Mouse (Mus musculus): ENCODE results near the gene Zfp653. TPM values are rescaled to one million over a fixed set of nuclear protein-coding genes. Genes with fewer than 3 reads are reported as not detected.
A peak's percentile ranks its signal among the peaks of the same experiment; 100 is the strongest.

Gene Zfp653
- polyA plus RNA-seq, 1 experiment from 2014 or later: 13.6 TPM

- Histone ChIP-seq H3K4me3 (no peak overlapping the region), H3K27ac (no peak overlapping the region), H3K4me1 (peaks cover 5% of the 10 kb centered on the region; the same call in 1 of the 2 replicates), H3K36me3 (peaks cover 51% of the 10 kb centered on the region), H3K9me3 (no peaks in the 10 kb centered on the region), H3K27me3 (no peaks in the 10 kb centered on the region), H3K4me2 (no peak overlapping the region), H3K9ac (no peak overlapping the region)
- whole genome bisulfite sequencing: 68% methylated on average over 5 of the region's 5 CpGs
- ATAC-seq (ENCODE audit: insufficient number of reproducible peaks, insufficient read depth, low FRiP score, low TSS enrichment, low read depth): no peak
These were observed 4.0 kb downstream of the Zfp653 start for GRCm38 (mm10) chr9:22067195-22067594.

GRCm38 (mm10) chr9:22066433-22066832, 4.7 kb downstream of the Zfp653 start:
- Histone ChIP-seq H3K9me3 (no peaks in the 10 kb centered on the region), H3K4me3 (no peak overlapping the region), H3K9ac (no peak overlapping the region), H3K4me1 (peaks cover 5% of the 10 kb centered on the region; the same call in 1 of the 2 replicates), H3K27me3 (no peaks in the 10 kb centered on the region), H3K4me2 (no peak overlapping the region), H3K27ac (no peak overlapping the region), H3K36me3 (peaks cover 56% of the 10 kb centered on the region)
- ATAC-seq (ENCODE audit: insufficient number of reproducible peaks, insufficient read depth, low FRiP score, low TSS enrichment, low read depth): no peak
- WGBS: 74% methylated on average over 3 of the region's 3 CpGs

GRCm38 (mm10) chr9:22065642-22066041, 5.5 kb downstream of the Zfp653 start:
- no peaks in the 10 kb centered on the region for H3K27me3 ChIP-seq
- no peak overlapping the region for H3K4me2 ChIP-seq
- ATAC-seq (ENCODE audit: insufficient number of reproducible peaks, insufficient read depth, low FRiP score, low TSS enrichment, low read depth): no peak
- H3K4me3 ChIP-seq: no peak overlapping the region
- H3K9me3 ChIP-seq: no peaks in the 10 kb centered on the region
- H3K36me3 ChIP-seq: peaks cover 61% of the 10 kb centered on the region
- WGBS: 95% methylated on average over 11 of the region's 11 CpGs
- no peak overlapping the region for H3K9ac ChIP-seq
- H3K27ac ChIP-seq: no peak overlapping the region
- H3K4me1 ChIP-seq: peaks cover 5% of the 10 kb centered on the region; the same call in 1 of the 2 replicates

GRCm38 (mm10) chr9:22064341-22064740, 6.8 kb downstream of the Zfp653 start:
- 0 out of 2 replicates have a peak, but pooled peaks have one; percentile 35 for ATAC-seq (ENCODE audit: insufficient number of reproducible peaks, insufficient read depth, low FRiP score, low TSS enrichment, low read depth)
- 86% methylated on average over 3 of the region's 3 CpGs for WGBS

GRCm38 (mm10) chr9:22061339-22061738, 9.8 kb downstream of the Zfp653 start:
- WGBS: 77% methylated on average over 2 of the region's 2 CpGs
- H3K9ac ChIP-seq: peak overlapping the region; percentile 11; the same call in 1 of the 2 replicates
- ATAC-seq (ENCODE audit: insufficient number of reproducible peaks, insufficient read depth, low FRiP score, low TSS enrichment, low read depth): no peak
- H3K4me1 ChIP-seq: no peaks in the 10 kb centered on the region
- peaks cover 74% of the 10 kb centered on the region for H3K36me3 ChIP-seq
- no peak overlapping the region for H3K4me2 ChIP-seq
- no peak overlapping the region for H3K27ac ChIP-seq
- H3K4me3 ChIP-seq: no peak overlapping the region
- peaks cover 3% of the 10 kb centered on the region for H3K27me3 ChIP-seq
- H3K9me3 ChIP-seq: peaks cover 2% of the 10 kb centered on the region; the same call in 1 of the 2 replicates

More at GRCm38 (mm10) chr9:22064341-22064740, 6.8 kb downstream of the Zfp653 start:
- H3K27ac ChIP-seq: no peak overlapping the region
- H3K4me2 ChIP-seq: no peak overlapping the region
- no peaks in the 10 kb centered on the region for H3K27me3 ChIP-seq
- no peaks in the 10 kb centered on the region for H3K4me1 ChIP-seq
- no peak overlapping the region for H3K4me3 ChIP-seq
- peaks cover 2% of the 10 kb centered on the region; the same call in 1 of the 2 replicates for H3K9me3 ChIP-seq
- peaks cover 66% of the 10 kb centered on the region for H3K36me3 ChIP-seq
- H3K9ac ChIP-seq: no peak overlapping the region

- Histone ChIP-seq H3K4me3 (no peak overlapping the region), H3K27me3 (peaks cover 36% of the 10 kb centered on the region), H3K27ac (no peak overlapping the region), H3K9ac (no peak overlapping the region), H3K4me1 (peaks cover 5% of the 10 kb centered on the region; the same call in 1 of the 2 replicates), H3K4me2 (no peak overlapping the region), H3K36me3 (peaks cover 42% of the 10 kb centered on the region), H3K9me3 (peaks cover 2% of the 10 kb centered on the region; the same call in 1 of the 2 replicates)
- no peak for ATAC-seq (ENCODE audit: insufficient number of reproducible peaks, insufficient read depth, low FRiP score, low TSS enrichment, low read depth)
- 86% methylated on average over 9 of the region's 9 CpGs for WGBS
These were observed 13.2 kb downstream of the Zfp653 start for GRCm38 (mm10) chr9:22058011-22058424.

- H3K27ac ChIP-seq: no peak overlapping the region
- peaks cover 2% of the 10 kb centered on the region; the same call in 1 of the 2 replicates for H3K9me3 ChIP-seq
- H3K4me1 ChIP-seq: peaks cover 5% of the 10 kb centered on the region; the same call in 1 of the 2 replicates
- H3K9ac ChIP-seq: no peak overlapping the region
- ATAC-seq (ENCODE audit: insufficient number of reproducible peaks, insufficient read depth, low FRiP score, low TSS enrichment, low read depth): no peak
- no peak overlapping the region for H3K4me2 ChIP-seq
- peaks cover 35% of the 10 kb centered on the region for H3K36me3 ChIP-seq
- peaks cover 45% of the 10 kb centered on the region for H3K27me3 ChIP-seq
- WGBS: 90% methylated on average over 9 of the region's 9 CpGs
- no peak overlapping the region for H3K4me3 ChIP-seq
These were observed 14.1 kb downstream of the Zfp653 start for GRCm38 (mm10) chr9:22057031-22057517.

- no peak for ATAC-seq (ENCODE audit: insufficient number of reproducible peaks, insufficient read depth, low FRiP score, low TSS enrichment, low read depth)
- no peak overlapping the region for H3K4me3 ChIP-seq
- no peak overlapping the region for H3K9ac ChIP-seq
- no peak overlapping the region for H3K27ac ChIP-seq
- 75% methylated on average over 9 of the region's 9 CpGs for WGBS
- H3K36me3 ChIP-seq: peaks cover 29% of the 10 kb centered on the region
- H3K27me3 ChIP-seq: peaks cover 52% of the 10 kb centered on the region
- H3K4me1 ChIP-seq: peaks cover 11% of the 10 kb centered on the region
- H3K9me3 ChIP-seq: peaks cover 2% of the 10 kb centered on the region; the same call in 1 of the 2 replicates
- H3K4me2 ChIP-seq: no peak overlapping the region
These were observed 14.8 kb downstream of the Zfp653 start for GRCm38 (mm10) chr9:22056303-22056910.

GRCm38 (mm10) chr9:22055713-22056112, 15.5 kb downstream of the Zfp653 start:
- 33% methylated on average over 29 of the region's 29 CpGs for WGBS
- no peak overlapping the region for H3K27ac ChIP-seq
- H3K36me3 ChIP-seq: peaks cover 25% of the 10 kb centered on the region
- peaks cover 18% of the 10 kb centered on the region for H3K4me1 ChIP-seq
- no peak overlapping the region for H3K4me3 ChIP-seq
- H3K4me2 ChIP-seq: no peak overlapping the region
- H3K27me3 ChIP-seq: peaks cover 59% of the 10 kb centered on the region
- H3K9me3 ChIP-seq: peaks cover 2% of the 10 kb centered on the region; the same call in 1 of the 2 replicates
- ATAC-seq (ENCODE audit: insufficient number of reproducible peaks, insufficient read depth, low FRiP score, low TSS enrichment, low read depth): no peak
- H3K9ac ChIP-seq: 0 out of 2 replicates have a peak overlapping the region, but pooled peaks have one; percentile 6

- Histone ChIP-seq H3K9ac (no peak overlapping the region), H3K9me3 (peaks cover 1% of the 10 kb centered on the region; the same call in 1 of the 2 replicates), H3K4me2 (peak overlapping the region; percentile 29), H3K4me3 (no peak overlapping the region), H3K4me1 (peaks cover 24% of the 10 kb centered on the region), H3K27ac (no peak overlapping the region), H3K36me3 (peaks cover 22% of the 10 kb centered on the region), H3K27me3 (peaks cover 71% of the 10 kb centered on the region)
- ATAC-seq (ENCODE audit: insufficient number of reproducible peaks, insufficient read depth, low FRiP score, low TSS enrichment, low read depth): 0 out of 2 replicates have a peak, but pooled peaks have one; percentile 13
- 3% methylated on average over 32 of the region's 32 CpGs for WGBS
These were observed 16.6 kb downstream of the Zfp653 start for GRCm38 (mm10) chr9:22054411-22055076.

- Histone ChIP-seq H3K4me1 (peaks cover 24% of the 10 kb centered on the region), H3K9me3 (no peaks in the 10 kb centered on the region), H3K4me2 (no peak overlapping the region), H3K36me3 (peaks cover 16% of the 10 kb centered on the region), H3K27me3 (peaks cover 79% of the 10 kb centered on the region), H3K27ac (no peak overlapping the region), H3K4me3 (no peak overlapping the region), H3K9ac (no peak overlapping the region)
- WGBS: 24% methylated on average over 6 of the region's 7 CpGs
- no peak for ATAC-seq (ENCODE audit: insufficient number of reproducible peaks, insufficient read depth, low FRiP score, low TSS enrichment, low read depth)
These were observed 17.5 kb downstream of the Zfp653 start for GRCm38 (mm10) chr9:22053657-22054056.

Measured in embryonic facial prominence, embryonic 13.5 days (tissue).